Mouse (Mus musculus) myocyte (in vitro differentiated cells): ENCODE results near the gene Gm20431.

ENCODE experiments used
- CEBPB ChIP-seq: IDR thresholded peaks from 2 replicates; pipeline ENCODE4 v1.6.1; 2011; ENCODE audit warnings: mild to moderate bottlenecking, moderate library complexity; ENCODE audit not compliant: poor library complexity, insufficient read depth, severe bottlenecking
- MAX ChIP-seq: IDR thresholded peaks from one replicate; pipeline ENCODE4 v1.6.1; 2011; ENCODE audit warnings: low read depth, mild to moderate bottlenecking, control low read depth
- MYOD1 ChIP-seq, 3 experiments: IDR thresholded peaks; one replicate each; pipeline ENCODE4 v1.6.1; 2011; ENCODE audit warnings: control low read depth in 2 of 3, low read depth in 2 of 3, mild to moderate bottlenecking in 2 of 3, moderate library complexity in 1 of 3; ENCODE audit not compliant: insufficient read length in 2 of 3, control insufficient read depth in 1 of 3
- MYOG ChIP-seq, 3 experiments: IDR thresholded peaks; one replicate each; pipeline ENCODE4 v1.6.1; 2011; ENCODE audit warnings: control low read depth in 2 of 3, low read depth in 2 of 3, mild to moderate bottlenecking in 2 of 3; ENCODE audit not compliant: insufficient read length in 2 of 3, control insufficient read depth in 1 of 3, insufficient read depth in 1 of 3
- POLR2A ChIP-seq: IDR thresholded peaks from one replicate; pipeline ENCODE4 v1.6.1; 2011; ENCODE audit warnings: low read depth, mild to moderate bottlenecking, control low read depth, moderate library complexity; ENCODE audit not compliant: insufficient read length
- POLR2AphosphoS2 ChIP-seq: IDR thresholded peaks from one replicate; pipeline ENCODE4 v1.6.1; 2011; ENCODE audit warnings: low read depth, control low read depth; ENCODE audit not compliant: insufficient read length
- REST ChIP-seq: IDR thresholded peaks from one replicate; pipeline ENCODE4 v1.6.1; 2011; ENCODE audit warnings: mild to moderate bottlenecking, control low read depth, moderate library complexity; ENCODE audit not compliant: insufficient read depth, insufficient read length
- SRF ChIP-seq: IDR thresholded peaks from one replicate; pipeline ENCODE4 v1.6.1; 2011; ENCODE audit warnings: low read depth; ENCODE audit not compliant: control insufficient read depth, insufficient read length
- TCF12 ChIP-seq: IDR thresholded peaks from one replicate; pipeline ENCODE4 v1.6.1; 2011; ENCODE audit warnings: mild to moderate bottlenecking, control low read depth; ENCODE audit not compliant: poor library complexity, insufficient read depth, severe bottlenecking
- USF1 ChIP-seq: IDR thresholded peaks from one replicate; pipeline ENCODE4 v1.6.1; 2011; ENCODE audit warnings: low read depth, mild to moderate bottlenecking, control low read depth, moderate library complexity

GRCm38 (mm10) chr2:167685865-167686264 lies 24.6 kb upstream of the Gm20431 start:
- TF ChIP-seq POLR2A (no peak), MYOG (IDR thresholded peaks at IDR 0.05; ENCODE audit: control insufficient read depth in 1 of 3, insufficient read depth in 1 of 3, insufficient read length in 2 of 3, low read depth in 2 of 3) (peak in 1 of 3 experiments; percentile 12), CEBPB (no peak), TCF12 (no peak), POLR2AphosphoS2 (no peak), MAX (no peak), MYOD1 (IDR thresholded peaks at IDR 0.05; ENCODE audit: control insufficient read depth in 1 of 3, insufficient read length in 2 of 3, low read depth in 2 of 3) (no peak), USF1 (no peak), REST (no peak), SRF (no peak)
